Mouse (Mus musculus): Measurements from ENCODE around the gene A530064D06Rik.
"Not testable (repeated sequence)": the region's sequence is repeated elsewhere in the genome, so short reads cannot be mapped to it uniquely, and the experiment has no call there.

Gene A530064D06Rik

GRCm38 (mm10) chr17:48167103-48167502 lies at the start of gene A530064D06Rik:
TSS of gene A530064D06Rik (minus strand) at chr17:48167275.
- DNase-seq = not testable (repeated sequence)

- DNase-seq = no peak
Observed at GRCm38 (mm10) chr17:48215429-48215828, 48.4 kb upstream of the A530064D06Rik start.

- no peak for DNase-seq
Observed at GRCm38 (mm10) chr17:48213511-48213910, 46.4 kb upstream of the A530064D06Rik start.

GRCm38 (mm10) chr17:48212596-48212995 lies 45.5 kb upstream of the A530064D06Rik start:
- DNase-seq = no peak

DNA sequence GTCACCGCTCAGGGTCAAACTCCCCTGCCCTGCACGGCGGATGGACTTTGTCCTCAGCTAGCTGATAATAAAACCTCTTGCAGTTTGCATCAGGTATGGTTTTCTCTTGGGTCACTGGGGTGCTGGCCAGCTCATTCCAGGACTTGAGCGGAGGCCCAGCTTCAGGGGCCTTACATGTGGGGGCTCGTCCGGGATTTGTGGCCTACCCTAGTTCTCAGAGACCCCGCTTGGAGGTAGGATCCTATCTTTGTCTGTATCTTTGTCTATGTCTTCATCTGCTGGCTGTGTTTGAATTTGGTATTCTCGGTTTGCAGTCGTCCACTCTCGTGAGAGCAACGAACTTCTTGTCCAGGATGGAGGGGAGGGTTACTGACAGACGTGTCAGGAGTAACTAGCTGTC lies 36.0 kb upstream of the A530064D06Rik start:
- DNase-seq = no peak

GRCm38 (mm10) chr17:48192366-48192765 lies 25.3 kb upstream of the A530064D06Rik start:
- no peak for DNase-seq

- peak in 1 of 2 experiments; percentile 2 for DNase-seq
Observed at GRCm38 (mm10) chr17:48185252-48185651, 18.2 kb upstream of the A530064D06Rik start.

GRCm38 (mm10) chr17:48157382-48158076 lies 9.5 kb downstream of the A530064D06Rik start:
- DNase-seq = no peak

DNA sequence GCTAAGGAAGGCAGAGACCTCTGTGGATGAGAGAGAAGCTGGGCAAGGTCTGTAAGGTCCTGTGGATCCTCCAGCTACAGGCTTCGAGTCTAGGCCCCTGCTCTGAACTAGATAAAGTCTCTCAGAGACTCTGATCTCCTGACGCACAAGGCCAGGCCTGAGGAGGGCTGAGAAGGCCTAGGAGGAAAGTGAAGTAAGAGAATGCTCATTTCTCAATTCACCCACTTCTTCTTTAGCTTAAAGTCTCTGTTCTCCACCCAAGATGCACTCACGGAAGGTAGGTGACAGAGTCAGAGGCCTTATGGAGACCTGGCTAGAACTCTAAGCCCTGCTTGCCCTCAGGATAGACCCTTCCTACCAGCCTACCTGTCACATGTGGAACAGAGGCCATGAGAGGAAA lies 21.0 kb downstream of the A530064D06Rik start, which contains the start of gene 9830107B12Rik:
9830107B12Rik (minus strand) TSS at position 149 of the 400 bp plus-strand sequence.
- DNase-seq = no peak

GRCm38 (mm10) chr17:48132810-48133209 lies 34.3 kb downstream of the A530064D06Rik start:
- DNase-seq = no peak

DNA sequence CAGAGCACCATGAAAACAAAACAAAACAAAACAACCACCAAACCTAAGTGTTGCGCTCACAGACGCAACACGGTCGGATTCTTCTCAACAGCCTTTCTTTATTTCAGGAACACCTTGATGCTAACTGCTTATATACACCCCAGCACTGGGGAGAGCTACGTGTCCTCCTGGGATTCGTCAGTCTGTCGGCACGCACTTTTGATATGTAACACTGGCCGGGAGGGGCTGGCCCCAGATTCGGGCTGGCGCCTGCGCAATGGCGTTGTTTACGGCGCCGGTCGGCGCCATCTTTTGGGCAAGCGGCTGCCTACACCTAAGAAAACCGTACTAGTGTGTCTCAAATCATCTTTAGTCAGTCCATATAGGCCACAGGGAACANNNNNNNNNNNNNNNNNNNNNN lies 46.6 kb downstream of the A530064D06Rik start:
- no peak for DNase-seq

- DNase-seq = peak; percentile 62 to 90
Observed at GRCm38 (mm10) chr17:48119656-48120055, 47.4 kb downstream of the A530064D06Rik start.

- DNase-seq = no peak
Observed at GRCm38 (mm10) chr17:48118570-48118969, 48.5 kb downstream of the A530064D06Rik start.

GRCm38 (mm10) chr17:48110547-48111287 lies 56.4 kb downstream of the A530064D06Rik start:
- peak; percentile 18 to 64 for DNase-seq

DNA sequence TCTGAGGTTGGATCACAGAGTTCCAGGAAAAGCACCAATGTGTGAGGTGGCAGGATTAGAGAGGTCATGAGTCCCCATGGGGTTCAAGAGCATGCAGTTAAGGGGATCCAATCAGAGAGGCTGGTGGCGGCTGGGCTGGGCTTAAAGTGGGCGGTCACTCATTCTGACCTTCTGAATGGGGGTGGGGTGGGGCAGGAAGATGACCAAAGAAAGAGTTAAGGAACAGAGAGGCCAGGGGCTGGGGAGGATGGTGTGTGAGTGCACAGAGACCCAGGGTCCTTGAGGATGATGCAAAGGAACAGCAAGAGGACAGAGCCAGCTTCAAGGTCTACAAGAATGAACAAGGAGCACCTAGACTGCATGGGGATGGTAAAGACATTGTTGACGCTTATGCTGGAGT lies 58.6 kb downstream of the A530064D06Rik start:
- no peak for DNase-seq

GRCm38 (mm10) chr17:48107862-48108261 lies 59.2 kb downstream of the A530064D06Rik start:
- DNase-seq = no peak

GRCm38 (mm10) chr17:48107333-48107732 lies 59.7 kb downstream of the A530064D06Rik start:
- no peak for DNase-seq

DNA sequence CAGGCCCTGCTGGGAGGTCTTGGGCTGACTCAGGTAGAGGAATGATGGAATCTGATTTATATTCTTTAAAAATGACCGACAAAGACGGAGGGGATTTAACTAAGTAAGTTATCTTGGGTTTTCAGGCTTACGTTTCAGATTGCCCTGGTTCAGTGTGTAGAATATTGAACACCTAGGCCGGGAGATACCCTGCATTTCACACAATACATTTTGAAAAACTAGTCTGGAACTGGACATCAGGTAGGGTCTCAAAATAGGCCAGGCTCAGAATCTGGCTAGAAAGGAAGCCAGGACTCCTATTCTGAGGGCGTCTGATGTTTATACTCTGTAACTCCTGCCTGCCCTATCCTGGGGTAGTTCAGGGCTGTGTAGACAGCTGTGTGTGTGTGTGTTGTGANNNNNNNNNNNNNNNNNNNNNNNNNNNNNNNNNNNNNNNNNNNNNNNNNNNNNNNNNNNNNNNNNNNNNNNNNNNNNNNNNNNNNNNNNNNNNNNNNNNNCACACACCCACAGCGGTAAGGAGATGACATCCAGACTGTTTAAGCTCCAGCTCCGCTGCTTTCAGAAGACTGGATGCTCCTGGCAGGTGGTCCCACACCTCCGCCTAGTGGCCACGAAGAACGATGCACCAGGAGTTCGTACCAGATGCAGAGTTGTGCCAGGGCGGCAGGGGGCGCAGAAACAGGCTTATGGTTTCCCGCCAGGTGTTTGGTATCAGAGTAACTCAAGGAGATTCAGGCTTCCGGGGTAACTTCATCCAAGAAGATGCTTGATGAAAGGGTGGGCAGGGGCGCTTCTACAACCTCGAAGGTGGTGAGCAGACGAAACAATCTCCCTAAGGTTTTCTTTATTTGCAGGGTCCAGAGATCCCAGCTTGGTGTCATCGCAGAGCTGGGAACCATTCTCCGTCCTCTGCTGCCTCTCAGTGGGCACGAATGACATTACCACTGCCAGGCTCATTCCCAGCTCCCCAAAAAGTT lies 66.3 kb downstream of the A530064D06Rik start:
- DNase-seq = peak; percentile 82 to 91

DNA sequence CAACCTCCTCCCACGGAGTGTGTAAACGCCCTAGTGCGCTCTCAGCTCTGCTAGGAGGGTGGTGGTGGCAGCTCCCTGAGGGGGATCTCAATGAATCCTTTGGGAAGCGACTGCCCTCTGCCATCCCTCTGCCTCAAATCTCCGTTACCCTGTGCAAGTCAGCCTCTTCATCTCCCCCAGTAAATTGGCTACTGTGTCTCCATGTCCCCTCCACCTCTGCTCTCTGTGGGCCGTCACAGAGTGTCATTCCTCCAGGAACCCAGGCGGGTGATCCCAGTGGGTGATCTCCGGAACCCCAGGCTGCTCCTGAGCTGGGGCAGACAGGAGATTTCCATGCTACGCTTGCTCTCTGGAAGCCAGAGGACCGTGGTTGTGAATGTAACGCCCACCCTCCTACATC lies 67.8 kb downstream of the A530064D06Rik start:
- no peak for DNase-seq

Measured in kidney, postnatal 36 days (tissue).